Mouse (Mus musculus) liver, postnatal 0 days (tissue): Measurements from ENCODE around the gene Fhit.

Source experiments
- CTCF ChIP-seq: sonication (generic); IDR thresholded peaks from 2 replicates; pipeline ENCODE4 v1.5.1; 2016; ENCODE audit warnings: antibody characterized with exemption, low read depth
- EP300 ChIP-seq: IDR thresholded peaks from 2 replicates; pipeline ENCODE4 v1.6.1; 2016; ENCODE audit warnings: antibody characterized with exemption, low read depth, mild to moderate bottlenecking

DNA sequence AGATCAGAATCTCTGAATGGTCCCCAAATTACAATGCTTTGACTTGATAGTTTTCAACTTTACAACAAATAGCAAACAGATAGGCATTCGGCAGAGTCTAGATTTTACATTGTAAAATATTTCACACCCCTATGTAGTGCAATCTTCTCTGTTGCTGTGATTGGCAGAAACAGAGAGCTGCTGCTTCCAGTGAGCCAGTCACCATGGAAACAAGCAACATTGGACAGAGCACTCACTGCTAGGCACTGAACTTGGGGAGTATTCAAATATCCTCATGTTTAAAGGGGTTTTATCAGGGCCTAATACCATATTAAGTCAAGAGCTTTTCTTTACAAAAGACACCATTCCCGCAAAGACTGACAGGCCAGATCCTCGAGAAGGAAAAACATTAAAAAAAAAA, 1187.4 kb downstream of the Fhit start:
- TF ChIP-seq EP300 (no peak), CTCF (no peak)
